Mouse (Mus musculus): ENCODE measurements around the gene Ube2v1.

GRCm38 (mm10) chr2:167630421-167630820, 1.5 kb downstream of the Ube2v1 start:
- TF ChIP-seq MYOG (IDR thresholded peaks at IDR 0.05; ENCODE audit: control insufficient read depth, extremely low read depth, insufficient read length) (no peak), USF1 (IDR thresholded peaks at IDR 0.05; ENCODE audit: low read depth) (no peak), CTCF (IDR thresholded peaks at IDR 0.05; ENCODE audit: control insufficient read depth, insufficient read depth, insufficient read length) (no peak), CEBPB (IDR thresholded peaks at IDR 0.05; ENCODE audit: low read depth) (no peak)

Data from C2C12 (cell line).